Mouse (Mus musculus) frontal cortex, postnatal 36 days (tissue): Measurements from ENCODE around the gene Papolb.

Source experiments
- DNase-seq, 2 experiments: peaks; one replicate each; pipeline ENCODE4 v3.0.0; 2022; ENCODE audit warnings: low spot score in 2 of 2

The Papolb gene

GRCm38 (mm10) chr5:142518973-142519372 lies 10.9 kb downstream of the Papolb start:
- peak; percentile 36 to 50 for DNase-seq

DNA sequence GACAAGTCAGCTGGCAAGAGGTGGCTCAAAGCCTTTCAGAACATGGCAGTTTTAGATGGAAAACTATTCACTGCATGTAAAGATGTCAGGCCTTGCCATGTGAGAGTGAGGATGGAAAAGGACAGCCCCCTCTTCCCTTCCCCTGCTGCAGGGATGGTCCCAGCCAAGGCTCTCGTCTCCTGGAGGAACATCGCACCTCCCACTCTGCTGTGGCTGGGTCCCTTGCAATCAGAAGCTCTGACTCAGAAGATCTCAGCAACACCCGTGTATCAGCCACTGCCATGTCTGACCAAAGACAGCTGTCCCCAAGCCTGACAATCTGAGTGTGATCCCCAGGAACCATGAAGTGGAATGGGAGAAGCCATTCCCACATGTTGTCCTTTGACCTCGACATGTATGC lies 17.8 kb downstream of the Papolb start:
- DNase-seq: peak in 1 of 2 experiments; percentile 22

DNA sequence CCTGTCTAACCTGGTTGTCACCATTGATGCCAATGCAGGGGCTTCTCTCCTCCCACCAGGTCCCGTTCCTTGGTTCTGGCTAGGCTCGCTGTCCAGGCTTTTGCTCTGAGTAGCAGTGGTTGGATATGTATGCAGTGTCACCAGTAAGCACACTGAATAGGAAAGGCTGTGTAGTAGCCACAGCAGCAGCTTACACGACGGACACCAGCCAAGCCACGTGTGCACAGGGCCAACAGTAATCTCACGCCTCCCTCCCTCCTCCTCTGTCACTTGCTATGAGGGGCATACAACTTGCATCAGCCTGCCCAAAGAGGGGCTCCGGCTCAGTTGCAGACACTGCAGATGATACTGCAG lies 19.8 kb downstream of the Papolb start:
- no peak for DNase-seq

GRCm38 (mm10) chr5:142509141-142510060 lies 20.5 kb downstream of the Papolb start:
- DNase-seq: no peak

DNA sequence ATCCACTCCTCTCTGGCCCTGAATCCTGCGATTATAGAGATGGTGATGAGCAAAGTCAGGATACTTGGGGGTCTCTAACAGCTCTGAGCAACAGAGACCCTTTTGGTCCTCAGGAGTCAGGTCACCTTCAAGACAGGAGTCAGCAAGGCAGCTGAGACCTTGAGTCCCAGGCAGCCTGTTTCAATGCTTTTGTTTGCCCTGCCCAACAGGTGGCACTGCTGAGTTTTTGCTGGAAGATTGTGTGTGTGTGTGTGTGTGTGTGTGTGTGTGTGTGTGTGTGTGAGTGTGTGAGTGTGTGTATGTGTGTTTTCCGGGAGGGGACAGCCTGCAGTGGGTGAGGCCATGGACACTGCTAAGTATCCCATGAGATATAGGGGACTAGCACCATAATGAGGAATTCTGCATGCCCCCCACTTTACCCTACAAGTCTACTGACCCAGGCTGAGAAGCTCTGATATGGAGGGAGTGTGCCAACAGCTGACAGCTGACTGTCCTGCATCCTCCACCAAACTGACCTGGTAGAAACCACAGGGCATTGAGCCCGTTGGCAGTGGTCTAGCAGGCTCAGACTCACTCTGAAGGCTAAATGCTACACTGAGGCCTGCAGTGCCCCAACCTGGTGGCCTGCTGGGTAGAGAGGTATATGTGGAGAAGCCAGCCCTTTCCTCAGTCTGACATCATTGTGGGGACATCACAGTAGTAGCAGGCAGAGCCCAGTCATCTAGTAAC lies 24.0 kb downstream of the Papolb start:
- no peak for DNase-seq

GRCm38 (mm10) chr5:142504175-142504574 lies 25.7 kb downstream of the Papolb start:
- peak; percentile 39 to 48 for DNase-seq

DNA sequence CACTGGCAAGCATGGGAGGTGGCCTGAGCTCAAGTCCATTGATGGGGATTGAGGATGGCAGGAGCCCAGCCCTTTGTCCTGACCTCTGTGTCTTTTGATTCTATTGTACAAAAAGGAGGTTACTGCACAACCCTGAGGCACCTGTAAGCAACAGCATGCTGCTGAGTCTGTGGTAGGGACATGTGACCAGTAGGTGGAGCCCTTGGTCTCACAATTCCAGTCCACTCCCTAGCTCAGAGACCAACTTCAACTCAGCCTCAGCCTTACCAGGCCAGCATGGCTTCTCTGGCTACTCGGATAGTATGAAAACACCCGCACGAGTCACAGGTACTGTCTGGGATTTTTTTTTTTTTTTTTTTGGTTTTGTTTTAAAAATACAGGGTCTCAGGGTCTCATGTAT lies 27.5 kb downstream of the Papolb start:
- DNase-seq: peak; percentile 66 to 91

DNA sequence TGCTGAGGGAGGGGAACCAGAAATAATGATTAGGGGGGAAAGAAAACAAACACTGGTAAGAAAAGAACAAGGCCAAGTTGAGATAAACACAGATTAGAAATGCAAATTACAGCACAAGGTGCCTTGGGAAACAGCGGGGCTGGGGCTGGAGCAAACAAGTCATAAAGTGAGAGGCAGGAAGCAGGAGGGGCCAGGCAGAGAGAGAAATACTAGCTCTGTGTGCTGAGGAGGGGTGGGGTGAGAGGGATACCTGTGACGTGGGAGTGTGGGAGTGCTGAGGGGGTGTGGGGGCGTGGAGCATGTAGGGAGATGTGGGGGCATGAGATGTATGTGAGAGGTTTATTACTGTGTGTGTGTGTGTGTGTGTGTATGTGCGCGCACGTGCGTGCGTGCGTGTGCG lies 29.0 kb downstream of the Papolb start:
- DNase-seq: no peak

GRCm38 (mm10) chr5:142498964-142499363 lies 30.9 kb downstream of the Papolb start:
- DNase-seq: peak in 1 of 2 experiments; percentile 30

DNA sequence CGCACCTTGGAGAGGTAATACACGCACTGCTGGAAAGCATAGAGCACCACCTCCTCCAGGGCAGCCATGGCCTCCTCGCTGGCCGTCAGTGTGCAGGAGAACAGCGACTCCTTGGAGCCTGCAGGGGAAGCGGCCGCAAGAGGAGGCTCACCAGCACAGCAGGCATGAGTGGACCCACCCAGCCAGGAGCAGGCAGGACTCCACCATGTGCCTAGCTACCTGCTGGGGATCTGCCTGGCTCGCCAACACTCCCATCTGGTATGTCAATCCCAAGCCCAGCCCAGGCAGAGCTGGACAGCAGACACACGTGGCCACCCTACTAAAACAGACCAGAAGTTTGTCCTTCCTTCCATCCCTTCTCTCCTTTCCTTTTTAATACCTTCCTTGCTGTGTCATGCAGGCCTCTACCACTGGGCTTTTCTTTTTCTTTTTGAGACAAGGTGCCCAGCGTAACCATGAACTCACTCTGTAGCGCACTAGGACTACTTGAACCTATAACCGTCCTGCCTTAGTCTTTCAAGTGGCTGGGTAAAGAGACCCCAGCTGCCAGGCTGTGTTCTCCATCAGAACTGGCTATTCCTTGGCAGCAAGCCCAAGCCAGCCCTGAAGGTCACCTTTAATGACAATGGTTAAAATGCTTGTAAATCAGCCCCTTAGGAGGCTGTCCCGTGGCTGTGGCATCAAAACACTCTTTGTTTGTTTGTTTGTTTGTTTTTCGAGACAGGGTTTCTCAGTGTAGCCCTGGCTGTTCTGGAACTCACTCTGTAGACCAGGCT lies 34.4 kb downstream of the Papolb start:
- no peak for DNase-seq

DNA sequence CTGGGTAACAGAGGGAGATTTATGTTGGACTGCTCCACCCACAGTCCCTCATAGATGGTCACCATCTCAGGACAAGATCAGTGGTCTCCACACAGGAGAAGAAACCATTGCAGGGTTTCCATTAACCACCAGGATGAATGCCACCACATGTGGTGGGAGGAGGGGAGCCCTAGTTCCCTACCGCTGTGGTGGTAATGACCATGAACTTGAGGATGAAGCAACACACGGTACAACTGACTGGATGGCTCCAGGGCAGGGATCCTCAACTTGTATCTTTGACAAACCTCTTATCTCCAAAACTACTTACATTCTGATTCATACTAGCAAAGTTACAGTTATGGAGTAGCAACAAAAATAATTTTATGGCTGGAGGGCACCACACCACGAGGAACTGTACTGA lies 36.6 kb downstream of the Papolb start:
- no peak for DNase-seq

- DNase-seq: no peak
Measured at GRCm38 (mm10) chr5:142489955-142490707, 39.7 kb downstream of the Papolb start.

DNA sequence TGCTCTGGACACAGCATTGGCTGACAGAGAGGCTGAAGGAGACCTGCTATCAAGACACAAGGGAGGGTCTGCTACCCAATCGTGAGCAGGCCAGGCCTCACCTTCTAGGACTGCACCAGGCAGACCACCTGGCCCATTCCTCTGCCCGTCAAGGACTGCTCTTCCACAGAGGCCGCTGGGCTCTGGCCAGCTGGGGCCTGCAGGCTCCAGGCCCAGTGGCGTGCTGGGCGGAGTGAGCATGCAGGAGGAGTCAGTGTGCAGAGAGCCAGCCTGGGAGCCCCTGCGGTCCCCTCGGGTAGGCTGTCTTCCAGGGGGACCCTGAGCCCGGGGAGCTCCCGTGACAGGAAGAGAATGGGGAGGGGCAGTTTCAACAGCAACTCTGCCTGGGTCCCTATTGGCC lies 43.2 kb downstream of the Papolb start:
- DNase-seq: no peak

GRCm38 (mm10) chr5:142483581-142483980 lies 46.3 kb downstream of the Papolb start:
- DNase-seq: no peak

DNA sequence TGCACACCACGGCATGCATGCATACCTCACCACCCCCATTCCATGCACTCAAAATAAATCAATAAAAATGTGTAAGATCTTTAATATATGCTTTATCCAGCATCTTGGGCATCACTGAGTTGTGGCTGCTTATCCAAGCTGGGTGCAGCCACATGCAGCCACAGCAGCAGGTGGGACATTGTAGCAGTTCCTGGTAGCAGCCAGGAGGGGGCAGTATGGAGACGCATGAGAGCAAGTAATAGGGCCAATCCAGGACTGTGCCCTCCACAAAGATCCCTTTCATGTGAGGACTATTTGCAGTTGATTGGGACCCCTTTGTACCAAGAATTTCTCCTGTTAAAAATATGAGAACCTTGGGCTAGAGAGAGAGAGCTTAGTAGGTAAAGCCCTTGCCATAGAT lies 47.4 kb downstream of the Papolb start:
- DNase-seq: no peak

- DNase-seq: peak; percentile 81 to 86
Measured at GRCm38 (mm10) chr5:142478829-142479435, 50.9 kb downstream of the Papolb start.

DNA sequence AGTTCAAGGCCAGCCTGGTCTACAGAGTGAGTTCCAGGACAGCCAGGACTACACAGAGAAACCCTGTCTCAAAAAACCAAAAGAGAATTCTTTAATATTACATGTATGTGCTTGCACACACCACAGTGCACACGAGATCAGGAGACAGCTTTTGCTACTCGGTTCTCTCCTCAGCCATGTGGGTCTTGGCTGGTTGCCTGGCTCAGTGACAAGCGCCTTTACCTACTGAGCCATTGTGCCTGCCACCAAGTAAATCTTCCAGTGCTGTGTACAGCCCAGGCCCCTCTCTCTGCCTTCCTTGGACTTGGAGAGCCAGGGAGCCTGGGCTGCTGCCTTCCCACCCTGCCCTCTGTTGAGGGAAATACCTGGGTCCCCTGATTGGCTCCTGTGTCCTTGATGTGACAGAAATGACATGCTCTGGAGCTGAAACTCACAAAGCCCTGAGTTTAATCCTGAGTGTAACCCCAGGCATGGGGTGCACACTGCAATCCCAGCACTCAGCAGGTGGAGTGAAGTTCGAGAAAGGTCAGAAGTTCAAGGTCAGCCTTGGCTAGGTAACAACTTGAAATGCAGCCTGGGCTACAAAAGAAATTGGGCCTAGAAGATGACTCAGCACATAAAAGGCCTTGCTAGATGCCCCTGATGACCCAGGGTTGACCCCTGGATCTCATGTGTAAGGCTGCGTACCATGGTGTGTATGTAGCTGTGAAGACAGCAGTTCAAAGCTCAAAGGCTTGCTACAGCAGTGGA lies 51.8 kb downstream of the Papolb start:
- no peak for DNase-seq

GRCm38 (mm10) chr5:142477346-142477745 lies 52.5 kb downstream of the Papolb start:
- DNase-seq: no peak
